Comparison of ENCODE assay signal across 16 mouse cellular contexts in the genomic region with DNA sequence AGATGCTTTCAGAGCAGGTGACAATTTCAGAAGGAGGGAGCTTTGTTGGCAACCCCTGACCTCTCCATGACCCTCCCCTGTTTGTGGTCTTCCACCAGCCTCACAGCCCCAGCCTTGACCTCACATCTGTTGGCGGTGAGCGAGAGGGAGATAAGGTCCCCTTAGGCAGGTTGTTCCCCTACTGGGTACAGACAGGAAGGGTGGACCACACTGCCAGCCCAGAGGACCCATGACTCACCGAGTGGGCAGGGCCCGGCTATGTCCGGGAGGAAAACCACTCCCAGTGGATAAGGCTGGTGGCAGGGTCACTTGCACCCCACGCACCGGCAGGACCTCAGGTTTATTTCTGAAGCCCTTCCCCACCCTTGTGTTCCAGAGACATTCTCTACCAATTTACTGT. TPM values are rescaled to one million over a fixed set of nuclear protein-coding genes. Genes with fewer than 3 reads are reported as not detected.
A peak's percentile ranks its signal among the peaks of the same experiment; 100 is the strongest.
DNase-seq lines count a peak whose midpoint lies in the region; ATAC-seq and TF ChIP-seq lines count a peak whose summit lies in the region.
"Had no signal": no experiment of that assay in that cellular context is flagged by ENCODE, and none has a peak within 500 bp of the region (broad histone marks: within the 10 kb centered on the region; RNA-seq: fewer than 3 reads in every experiment).

No protein-coding gene starts in this region.

- no peak for TF ChIP-seq CTCF in lung, postnatal 0 days (IDR thresholded peaks at IDR 0.05)

- peak; percentile 26 for DNase-seq in adrenal gland, postnatal 25 days
- DNase-seq in adrenal gland, adult 8-10 months: no peak
- peak; percentile 34 for DNase-seq in kidney, postnatal 14 days
- peak; percentile 59 for DNase-seq in lung, postnatal 0 days (ENCODE audit: low spot score)
- no peak for DNase-seq in cerebellum, postnatal 14 days
- no peak for DNase-seq in forebrain, embryonic 14.5 days (ENCODE audit: low spot score)
- DNase-seq: right cerebral cortex, postnatal 14 days had no signal

- H3K9me3 ChIP-seq in kidney, embryonic 14.5 days (ENCODE audit: control insufficient read depth, low read length): no peaks in the 10 kb centered on the region
- H3K9me3 ChIP-seq in lung, postnatal 0 days (ENCODE audit: low read length): no peaks in the 10 kb centered on the region
- no peaks in the 10 kb centered on the region for H3K9me3 ChIP-seq in stomach, embryonic 15.5 days
- no peaks in the 10 kb centered on the region for H3K9me3 ChIP-seq in forebrain, embryonic 14.5 days (replicated peaks; ENCODE audit: control insufficient read depth, low read length)
- H3K9me3 ChIP-seq: limb, embryonic 12.5 days; midbrain, embryonic 12.5 days had no signal

- 66% methylated on average over 7 of the region's 7 CpGs for WGBS in kidney, embryonic 14.5 days
- 41% methylated on average over 7 of the region's 7 CpGs for WGBS in lung, postnatal 0 days
- 43% methylated on average over 7 of the region's 7 CpGs for WGBS in stomach, embryonic 15.5 days
- WGBS in forebrain, embryonic 14.5 days: 93% methylated on average over 7 of the region's 7 CpGs

- no peaks in the 10 kb centered on the region for H3K27me3 ChIP-seq in kidney, embryonic 14.5 days (ENCODE audit: control insufficient read depth, insufficient read depth, low read length)
- no peaks in the 10 kb centered on the region for H3K27me3 ChIP-seq in lung, postnatal 0 days (replicated peaks; ENCODE audit: insufficient read depth, low read length)
- no peaks in the 10 kb centered on the region for H3K27me3 ChIP-seq in stomach, embryonic 15.5 days (replicated peaks)
- H3K27me3 ChIP-seq in forebrain, embryonic 14.5 days (replicated peaks; ENCODE audit: control insufficient read depth, insufficient read depth, low read length): no peaks in the 10 kb centered on the region
- H3K27me3 ChIP-seq: midbrain, embryonic 12.5 days had no signal

- no peak overlapping the region for H3K4me2 ChIP-seq in kidney, embryonic 14.5 days (replicated peaks; ENCODE audit: low read depth, low read length)
- H3K4me2 ChIP-seq in lung, postnatal 0 days (replicated peaks; ENCODE audit: low read depth, low read length): no peak overlapping the region
- no peak overlapping the region for H3K4me2 ChIP-seq in stomach, embryonic 15.5 days
- no peak overlapping the region for H3K4me2 ChIP-seq in forebrain, embryonic 14.5 days (ENCODE audit: low read length)
- H3K4me2 ChIP-seq: hindbrain, embryonic 14.5 days; limb, embryonic 12.5 days; midbrain, embryonic 12.5 days had no signal

- H3K27ac ChIP-seq in kidney, embryonic 14.5 days (ENCODE audit: low read depth, low read length): no peak overlapping the region
- H3K27ac ChIP-seq in lung, postnatal 0 days (ENCODE audit: low read length): no peak overlapping the region
- H3K27ac ChIP-seq in stomach, embryonic 15.5 days: no peak overlapping the region
- no peak overlapping the region for H3K27ac ChIP-seq in forebrain, embryonic 14.5 days (ENCODE audit: low read depth, low read length)
- H3K27ac ChIP-seq: heart, adult 2 months; hindbrain, embryonic 14.5 days; kidney, postnatal 0 days; limb, embryonic 12.5 days; midbrain, embryonic 12.5 days had no signal

- H3K4me3 ChIP-seq in kidney, embryonic 14.5 days (ENCODE audit: low read length): no peak overlapping the region
- H3K4me3 ChIP-seq in lung, postnatal 0 days (ENCODE audit: low read depth, low read length): no peak overlapping the region
- H3K4me3 ChIP-seq in stomach, embryonic 15.5 days (replicated peaks): no peak overlapping the region
- H3K4me3 ChIP-seq in forebrain, embryonic 14.5 days (ENCODE audit: low read depth, low read length): no peak overlapping the region
- H3K4me3 ChIP-seq: heart, adult 2 months; limb, embryonic 12.5 days; midbrain, embryonic 12.5 days; myocyte had no signal

- peaks cover 15% of the 10 kb centered on the region for H3K4me1 ChIP-seq in kidney, embryonic 14.5 days (ENCODE audit: control insufficient read depth, insufficient read depth, low read length)
- H3K4me1 ChIP-seq in lung, postnatal 0 days (ENCODE audit: insufficient read depth, low read depth, low read length): no peaks in the 10 kb centered on the region
- H3K4me1 ChIP-seq in stomach, embryonic 15.5 days: no peaks in the 10 kb centered on the region
- H3K4me1 ChIP-seq in forebrain, embryonic 14.5 days (ENCODE audit: control insufficient read depth, insufficient read depth, low read length): no peaks in the 10 kb centered on the region
- H3K4me1 ChIP-seq: limb, embryonic 12.5 days; midbrain, embryonic 12.5 days had no signal

- H3K36me3 ChIP-seq in kidney, embryonic 14.5 days (ENCODE audit: control insufficient read depth, insufficient read depth, low read length): no peaks in the 10 kb centered on the region
- no peaks in the 10 kb centered on the region for H3K36me3 ChIP-seq in lung, postnatal 0 days (ENCODE audit: insufficient read depth, low read length)
- H3K36me3 ChIP-seq in stomach, embryonic 15.5 days: no peaks in the 10 kb centered on the region
- H3K36me3 ChIP-seq in forebrain, embryonic 14.5 days (ENCODE audit: control insufficient read depth, insufficient read depth, low read length): no peaks in the 10 kb centered on the region
- H3K36me3 ChIP-seq: limb, embryonic 12.5 days; midbrain, embryonic 12.5 days had no signal

- no peak overlapping the region for H3K9ac ChIP-seq in kidney, embryonic 14.5 days (ENCODE audit: low read depth, low read length)
- H3K9ac ChIP-seq in lung, postnatal 0 days (replicated peaks; ENCODE audit: low read depth): no peak overlapping the region
- no peak overlapping the region for H3K9ac ChIP-seq in stomach, embryonic 15.5 days
- H3K9ac ChIP-seq in forebrain, embryonic 14.5 days (ENCODE audit: low read length): no peak overlapping the region
- H3K9ac ChIP-seq: hindbrain, embryonic 14.5 days; limb, embryonic 12.5 days; midbrain, embryonic 12.5 days had no signal

- TF ChIP-seq EP300 in lung, postnatal 0 days (IDR thresholded peaks at IDR 0.05): peak; percentile 95

- no peak for ATAC-seq in kidney, embryonic 14.5 days (ENCODE audit: low FRiP score, low TSS enrichment)
- peak; percentile 86 for ATAC-seq in lung, postnatal 0 days
- peak; percentile 47; the same call in 1 of the 2 replicates for ATAC-seq in stomach, embryonic 15.5 days (ENCODE audit: insufficient read depth, low FRiP score, low read depth)
- ATAC-seq in forebrain, embryonic 14.5 days: no peak

RNA-seq across cellular contexts. Expression of gene Eln, which starts 22.1 kb away (rescaled TPM):
- total RNA-seq in adrenal gland, postnatal 25 days (2021): 26.9 and 30.1 TPM in 2 replicates
- total RNA-seq in adrenal gland, adult 8-10 months (2022): 10 to 100 TPM in 2 of 4 experiments, 1 to 10 TPM in 2; 6.8 to 12.7 (median 9.7) TPM
- 7.7 and 9.5 TPM in 2 replicates for polyA plus RNA-seq in kidney, embryonic 14.5 days (2014; fragmentation: Nextera tagmentation; extraction: Ambion mirVana)
- 1,769 and 1,865 TPM in 2 replicates for polyA plus RNA-seq in lung, postnatal 0 days (2015; fragmentation: Nextera tagmentation; extraction: Ambion mirVana)
- polyA plus RNA-seq in stomach, embryonic 15.5 days (2015; fragmentation: Nextera tagmentation; extraction: Ambion mirVana): 88.3 and 92.2 TPM in 2 replicates
- polyA plus RNA-seq in forebrain, embryonic 14.5 days (2014; fragmentation: Nextera tagmentation; extraction: Ambion mirVana): 4.1 and 6.0 TPM in 2 replicates
- total RNA-seq: MEL had no signal

Comparison
In these comparisons a context has a peak if more than half of its experiments do, and no peak if none do; other contexts are left out.
1. DNase-seq: peak in adrenal gland, postnatal 25 days (single experiment), kidney, postnatal 14 days (single experiment) and lung, postnatal 0 days (single experiment); none in adrenal gland, adult 8-10 months (single experiment), cerebellum, postnatal 14 days (0 of 2) and forebrain, embryonic 14.5 days (single experiment).
2. ATAC-seq: peak in lung, postnatal 0 days (single experiment) and stomach, embryonic 15.5 days (single experiment); none in kidney, embryonic 14.5 days (single experiment) and forebrain, embryonic 14.5 days (single experiment).
3. RNA of gene Eln, which starts 22.1 kb away (polyA plus RNA-seq): 1,769 to 1,865 TPM in lung, postnatal 0 days; 88.3 to 92.2 TPM in stomach, embryonic 15.5 days, 7.7 to 9.5 TPM in kidney, embryonic 14.5 days and 4.1 to 6.0 TPM in forebrain, embryonic 14.5 days; every median in the first group is over 10 times any median in the second.